Mouse (Mus musculus): ENCODE results near the gene Myof.

- TF ChIP-seq CTCF (IDR thresholded peaks at IDR 0.05; ENCODE audit: borderline replicate concordance, control insufficient read depth, extremely low read depth, insufficient read depth, low read length, poor library complexity): no peak
- TF ChIP-seq POLR2A (IDR thresholded peaks at IDR 0.05; ENCODE audit: control insufficient read depth, extremely low read depth, insufficient read depth, low read length, poor library complexity): no peak
Measured at GRCm38 (mm10) chr19:38043281-38043981, at the start of gene Myof.
